Mouse (Mus musculus) adrenal gland, postnatal 14 days (tissue): ENCODE measurements at regions not wholly inside any gene's neighbourhood (a gene's known extent, or its start where the extent isn't known, plus 50 kb on each side); places are given as distances from the start of the nearest gene placed in this dataset.

Experiments used
- DNase-seq: peaks from one replicate; pipeline ENCODE4 v3.0.0; 2021; ENCODE audit warnings: mixed read lengths

DNA sequence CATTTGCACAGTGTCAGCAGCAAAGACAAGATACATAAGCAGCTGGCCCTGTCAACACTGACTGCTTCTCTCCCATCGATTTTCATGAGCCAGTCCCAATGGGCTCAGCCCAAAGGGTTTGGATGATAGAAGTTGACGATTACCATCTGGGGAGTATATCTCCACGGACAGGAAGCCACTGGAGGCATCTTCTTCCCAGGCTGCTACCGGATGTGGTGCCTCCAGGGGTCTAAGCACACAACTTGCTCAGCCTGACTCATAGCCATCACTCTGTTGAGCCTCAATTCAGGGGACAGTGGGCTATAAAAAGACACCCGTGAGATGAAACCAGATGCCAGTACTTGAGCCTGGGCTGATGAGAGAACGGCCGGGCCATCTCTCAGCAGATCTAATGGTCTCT, 71.1 kb upstream of the Hif1a start:
- DNase-seq = no peak

DNA sequence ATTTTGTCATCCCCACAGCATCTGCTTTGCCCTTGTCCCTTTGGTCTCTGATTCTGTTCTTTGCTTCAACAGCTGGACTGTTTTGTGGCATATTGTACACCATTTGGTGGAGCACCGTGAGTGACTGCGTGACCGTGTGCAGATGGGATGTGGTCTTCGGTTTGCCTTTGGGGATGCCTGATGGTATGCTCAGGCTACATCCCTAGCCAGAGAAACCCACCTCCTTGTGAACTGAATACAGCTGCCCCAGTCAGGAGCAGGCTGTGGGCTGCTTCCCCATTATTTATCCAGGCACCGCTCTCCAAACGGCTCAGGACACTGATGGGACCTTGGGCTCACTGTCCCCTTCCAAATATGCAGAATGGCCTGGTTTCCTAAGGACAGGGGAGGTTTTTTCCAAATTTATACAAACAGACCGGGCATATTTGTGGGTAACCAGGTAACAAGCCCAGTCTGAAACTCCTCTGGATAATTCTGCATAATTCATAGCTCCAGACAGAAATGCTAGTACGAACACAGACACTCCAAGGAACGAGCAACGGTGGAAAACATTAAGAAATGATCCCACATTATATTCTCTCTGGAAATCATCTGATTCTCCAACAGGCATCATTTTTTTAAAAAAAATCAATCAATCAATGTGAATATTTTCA, 70.5 kb upstream of the Hif1a start:
- no peak for DNase-seq

DNA sequence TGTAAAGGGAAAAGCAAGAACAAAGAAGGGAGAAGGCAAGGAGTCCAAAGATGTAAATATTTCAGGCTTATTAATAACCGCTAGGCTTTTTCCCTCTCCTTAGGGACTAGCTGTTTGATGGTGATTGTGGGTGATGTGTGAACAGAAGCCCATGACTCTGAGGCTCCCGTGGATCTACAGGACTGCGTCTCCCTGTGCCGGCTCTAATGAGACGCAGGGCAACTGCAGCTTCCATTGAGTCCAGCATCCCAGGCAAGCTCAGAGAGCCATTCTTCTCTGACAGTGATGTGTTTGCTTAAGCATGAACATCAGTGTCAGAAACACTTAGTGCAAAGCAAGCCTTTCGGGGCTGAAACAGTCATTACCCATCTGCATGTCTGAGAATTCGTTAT, 70.0 kb upstream of the Hif1a start:
- no peak for DNase-seq

DNA sequence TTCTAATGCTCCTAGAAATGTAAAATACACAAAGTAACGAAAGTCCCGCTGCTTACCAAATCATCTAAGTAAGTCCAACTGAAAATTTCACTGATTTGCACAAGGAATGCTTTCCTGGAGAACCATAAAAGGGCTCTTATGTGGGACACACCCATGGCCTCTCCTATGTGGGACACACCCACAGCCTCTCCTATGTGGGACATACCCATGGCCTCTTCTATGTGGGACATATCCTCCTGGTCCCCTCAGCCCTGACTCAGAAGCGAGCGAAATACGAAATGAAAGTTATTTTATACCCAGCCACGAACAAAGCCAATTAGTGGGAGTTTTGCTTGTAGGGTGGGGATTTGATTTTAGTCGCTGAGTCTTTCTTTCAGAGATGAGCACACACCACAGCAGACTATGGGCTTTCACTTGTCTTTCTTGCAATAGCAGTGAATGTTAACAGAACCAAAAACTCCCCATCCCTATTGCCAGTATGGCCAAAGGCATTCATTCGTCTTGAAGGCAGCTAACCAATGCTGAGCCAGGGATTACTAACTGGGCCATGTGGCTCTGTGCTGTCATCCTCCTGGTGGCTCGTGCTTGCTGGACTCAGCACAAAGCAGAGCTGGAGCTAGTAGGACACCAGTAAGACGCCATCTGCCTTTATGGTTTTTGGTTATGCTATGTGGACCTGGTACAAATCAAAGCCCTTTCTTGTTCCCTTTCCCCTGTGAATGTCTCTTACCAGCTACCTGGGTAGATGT, 69.4 kb upstream of the Hif1a start:
- no peak for DNase-seq

DNA sequence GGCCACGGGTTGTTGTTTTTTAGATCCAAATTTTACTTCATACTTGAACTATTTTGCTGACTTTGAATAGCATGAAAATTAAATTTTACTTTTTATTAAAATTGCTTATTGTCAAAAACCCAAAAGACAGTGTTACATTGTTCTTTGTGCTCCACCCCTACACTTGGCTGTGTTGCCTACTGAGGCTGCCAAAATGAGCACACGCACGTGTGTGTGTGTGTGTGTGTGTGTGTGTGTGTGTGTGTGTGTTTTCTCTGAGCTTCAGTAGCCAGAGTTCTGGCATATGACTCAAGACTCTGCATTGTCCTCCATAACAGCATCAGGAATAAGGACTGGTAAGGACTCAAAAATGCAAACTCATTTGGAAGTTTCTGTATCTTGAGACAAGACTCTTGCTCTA, 68.4 kb upstream of the Hif1a start:
- DNase-seq = no peak

DNA sequence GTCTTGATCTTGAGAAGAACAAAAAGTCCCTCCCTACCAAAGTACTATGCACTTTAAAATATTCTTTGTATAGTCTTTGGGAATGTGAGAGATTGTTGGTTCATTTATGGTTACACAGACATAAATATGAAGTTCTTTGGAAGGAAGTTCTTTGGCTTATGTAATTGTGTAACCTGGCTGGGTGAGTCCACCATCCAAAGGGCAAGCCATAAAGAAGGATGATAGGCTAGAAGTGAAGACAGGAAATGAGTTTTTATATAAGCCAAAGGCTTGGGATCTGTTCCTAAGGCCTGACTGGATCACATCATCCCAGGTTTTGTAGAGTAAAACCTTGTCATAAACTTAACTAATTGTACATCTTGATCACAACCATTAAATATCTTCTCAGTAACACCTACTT, 65.0 kb upstream of the Hif1a start:
- DNase-seq = no peak

DNA sequence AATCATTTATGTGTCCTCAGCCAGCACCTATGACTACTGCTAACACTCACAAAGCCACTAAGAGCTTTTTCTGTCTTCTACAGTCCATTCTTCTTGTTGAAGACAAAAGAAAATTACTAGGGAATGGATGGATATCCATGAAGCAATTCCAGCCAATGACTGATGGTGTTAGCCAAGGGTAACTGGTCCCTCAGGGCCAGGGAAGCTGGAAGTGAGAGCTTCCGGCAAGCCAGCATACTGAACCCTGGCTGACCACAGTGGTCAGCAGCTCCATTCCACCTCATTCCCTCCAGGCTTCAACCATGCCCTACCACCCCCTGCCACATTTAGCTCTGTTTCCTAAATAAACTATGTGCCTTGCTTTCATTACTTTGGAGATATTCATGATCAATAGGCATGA, 64.1 kb upstream of the Hif1a start:
- peak; percentile 11 for DNase-seq

DNA sequence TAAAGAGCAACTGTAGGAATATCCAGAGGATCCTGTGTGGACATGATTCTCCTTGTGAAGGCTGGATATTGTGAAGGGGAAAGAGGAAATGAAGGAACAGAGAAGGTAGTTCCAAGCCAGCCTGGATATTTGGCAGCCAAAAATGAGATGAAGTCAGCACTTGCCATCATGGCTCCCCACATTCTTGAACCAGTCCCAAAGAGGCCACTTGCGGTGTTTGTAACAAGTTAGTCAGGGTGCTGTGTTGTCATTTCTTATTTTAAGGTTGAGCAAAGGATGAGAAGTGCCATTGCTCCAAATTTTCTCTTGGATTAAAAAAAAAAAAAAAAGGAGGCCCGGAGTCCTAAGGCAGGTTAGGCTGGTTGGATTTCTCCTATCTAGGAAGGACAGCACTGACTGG, 63.3 kb upstream of the Hif1a start:
- DNase-seq = peak; percentile 16

DNA sequence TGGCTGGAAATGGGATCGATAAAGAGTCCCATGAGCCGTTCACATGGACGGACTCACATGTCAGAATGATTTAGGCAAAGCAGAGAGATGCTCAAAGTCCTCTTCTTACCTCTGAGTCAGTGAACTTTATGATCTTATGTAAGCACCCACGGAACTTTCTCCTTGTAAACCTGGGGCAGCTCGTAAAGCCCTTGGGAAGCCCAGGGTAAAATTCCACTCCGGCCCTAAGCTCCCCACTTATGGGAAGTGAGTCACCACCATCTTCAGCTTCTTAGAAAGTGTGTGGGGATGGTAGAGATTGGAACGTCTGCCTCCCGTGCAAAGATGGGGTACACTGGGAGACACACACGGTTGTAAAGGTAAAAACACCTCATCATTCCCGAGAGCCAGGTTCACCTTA, 62.8 kb upstream of the Hif1a start:
- DNase-seq = no peak

DNA sequence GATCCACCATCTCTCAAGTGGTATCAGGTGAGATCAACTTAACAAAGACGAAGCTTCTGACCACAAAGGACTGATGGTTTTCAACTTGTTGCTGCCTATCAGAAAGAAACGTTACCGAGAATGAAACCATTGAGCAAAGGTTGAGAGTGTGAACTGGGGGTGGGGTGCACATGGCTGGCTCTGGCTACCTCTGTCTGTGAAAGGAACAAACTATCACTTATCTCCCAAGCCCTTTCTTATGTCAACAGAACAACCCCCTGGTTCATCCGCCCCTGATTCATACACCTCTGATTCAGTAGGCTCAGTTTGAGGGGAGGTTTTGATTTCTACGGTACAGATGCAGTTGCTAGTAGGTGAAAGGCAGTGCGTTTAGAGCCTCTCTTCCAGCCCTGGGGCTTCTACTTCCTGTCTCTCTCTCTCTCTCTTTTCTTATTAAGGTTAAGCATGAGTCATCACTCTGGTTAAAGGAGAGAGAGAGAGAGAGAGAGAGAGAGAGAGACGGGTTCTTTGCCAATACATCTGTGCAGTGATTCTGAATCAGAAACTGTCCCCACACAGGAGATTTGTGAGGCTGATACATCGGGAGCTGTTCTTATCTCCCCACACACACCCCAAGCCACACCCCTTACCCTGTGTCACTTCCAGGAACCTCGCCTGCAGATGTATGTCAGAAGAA, 59.0 kb upstream of the Hif1a start:
- DNase-seq = peak; percentile 44

DNA sequence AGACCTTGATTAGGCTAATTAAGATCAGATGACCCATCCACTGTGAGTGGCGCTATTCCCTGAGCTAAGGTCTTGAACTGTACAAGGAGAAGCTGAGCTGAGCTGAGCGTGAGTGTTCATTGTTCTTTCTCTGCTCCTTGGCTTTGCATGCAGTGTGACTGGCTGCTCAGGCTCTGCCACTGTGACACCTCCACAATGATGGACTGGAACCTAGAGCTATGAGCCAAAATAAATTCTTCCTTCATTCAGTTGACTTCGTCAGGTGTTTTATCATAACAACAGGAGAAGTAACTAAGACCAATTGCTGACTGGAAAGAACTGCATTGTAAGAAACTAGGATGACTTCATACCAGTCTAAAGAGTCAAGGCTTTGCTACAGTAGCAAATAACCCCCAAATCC, 56.4 kb upstream of the Hif1a start:
- DNase-seq = no peak

DNA sequence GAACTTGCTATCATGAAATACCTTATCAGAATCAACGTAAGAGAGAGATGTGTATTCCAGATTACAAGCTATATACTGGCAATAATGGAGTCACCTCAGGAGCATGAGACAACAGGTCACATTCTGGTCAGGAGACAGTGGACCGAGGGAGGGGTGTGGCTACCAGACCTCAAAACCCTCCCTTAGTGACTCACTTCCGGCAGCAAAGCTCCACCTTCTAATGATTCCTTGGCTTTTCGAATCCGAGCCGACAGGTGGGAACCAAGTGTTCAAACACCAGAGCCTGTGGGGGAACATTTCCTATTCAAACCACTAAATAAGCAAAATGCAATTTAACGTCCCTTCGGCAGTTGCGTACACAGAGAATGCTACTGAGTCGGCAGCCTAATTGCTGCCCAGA, 54.5 kb upstream of the Hif1a start:
- DNase-seq = peak; percentile 66

DNA sequence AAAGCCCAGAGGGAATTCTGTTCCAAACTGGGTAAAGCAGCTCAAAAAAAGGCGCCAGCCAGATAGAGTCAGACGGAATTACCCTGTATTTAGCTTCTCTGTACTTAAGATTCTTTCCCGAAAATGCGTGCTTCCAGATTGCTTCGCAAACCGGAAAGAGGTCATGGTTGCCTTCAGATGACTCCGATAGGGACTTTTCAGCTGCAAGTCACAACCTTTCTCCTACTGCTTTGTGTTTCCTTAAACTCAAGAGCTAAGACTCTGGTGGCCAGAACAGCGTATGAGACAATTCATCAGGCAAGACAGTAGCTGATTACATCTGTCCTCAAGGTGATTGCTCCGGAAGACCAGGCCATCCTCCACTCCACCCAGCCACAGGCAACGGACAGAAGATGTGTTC, 53.8 kb upstream of the Hif1a start:
- DNase-seq = peak; percentile 26

DNA sequence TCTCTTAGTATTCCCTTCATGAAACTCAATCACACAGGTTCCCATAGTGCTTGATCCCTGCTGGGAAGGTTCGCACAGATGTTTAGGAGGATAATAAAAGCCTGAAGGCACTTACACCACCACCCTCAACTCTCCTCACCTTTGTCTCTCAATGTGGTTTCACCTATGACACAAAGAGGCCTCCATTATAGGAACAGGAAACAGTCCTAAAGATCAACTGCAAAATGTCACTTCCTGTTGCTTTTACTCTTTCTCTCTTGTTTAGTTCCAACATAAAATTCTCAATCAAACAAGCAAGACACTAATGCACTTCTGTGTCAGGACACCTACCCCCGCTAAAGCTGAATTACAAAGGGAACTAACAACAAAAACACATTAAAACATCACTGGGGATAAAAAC, 50.3 kb upstream of the Hif1a start:
- no peak for DNase-seq
